In genomic region chr3:108499826-108500225, GRCm38 (mm10) we compare ENCODE assay signal across 15 mouse cellular contexts. TPM values are rescaled to one million over a fixed set of nuclear protein-coding genes. Genes with fewer than 3 reads are reported as not detected.
DNase-seq lines count a peak whose midpoint lies in the region; ATAC-seq and TF ChIP-seq lines count a peak whose summit lies in the region.
"Had no signal": no experiment of that assay in that cellular context is flagged by ENCODE, and none has a peak within 500 bp of the region (broad histone marks: within the 10 kb centered on the region; RNA-seq: fewer than 3 reads in every experiment).

No protein-coding gene starts in this region.

- no peak overlapping the region for H3K4me2 ChIP-seq in kidney, embryonic 14.5 days (replicated peaks; ENCODE audit: low read depth, low read length)
- no peak overlapping the region for H3K4me2 ChIP-seq in kidney, postnatal 0 days (ENCODE audit: low read length)
- no peak overlapping the region for H3K4me2 ChIP-seq in forebrain, embryonic 15.5 days (replicated peaks)
- H3K4me2 ChIP-seq: lung, embryonic 14.5 days had no signal

- no peaks in the 10 kb centered on the region for H3K36me3 ChIP-seq in kidney, embryonic 14.5 days (ENCODE audit: control insufficient read depth, insufficient read depth, low read length)
- H3K36me3 ChIP-seq in kidney, postnatal 0 days (ENCODE audit: insufficient read depth, low read length), result no peaks in the 10 kb centered on the region
- no peaks in the 10 kb centered on the region for H3K36me3 ChIP-seq in forebrain, embryonic 15.5 days

- H3K4me1 ChIP-seq in kidney, embryonic 14.5 days (ENCODE audit: control insufficient read depth, insufficient read depth, low read length), result no peaks in the 10 kb centered on the region
- H3K4me1 ChIP-seq in kidney, postnatal 0 days (replicated peaks; ENCODE audit: insufficient read depth, low read length), result peaks cover 7% of the 10 kb centered on the region
- H3K4me1 ChIP-seq in forebrain, embryonic 15.5 days, result 0 out of 2 replicates have a peak, but pooled peaks cover 7% of the 10 kb centered on the region
- H3K4me1 ChIP-seq: megakaryocyte, embryonic 14.5 days had no signal

- H3K4me3 ChIP-seq in kidney, embryonic 14.5 days (ENCODE audit: low read length), result no peak overlapping the region
- H3K4me3 ChIP-seq in kidney, postnatal 0 days (replicated peaks; ENCODE audit: low read depth, low read length), result no peak overlapping the region
- no peak overlapping the region for H3K4me3 ChIP-seq in forebrain, embryonic 15.5 days
- H3K4me3 ChIP-seq: erythroblast, embryonic 14.5 days; layer of hippocampus, adult 2 months; megakaryocyte, embryonic 14.5 days had no signal

- H3K9me3 ChIP-seq in kidney, embryonic 14.5 days (ENCODE audit: control insufficient read depth, low read length), result no peaks in the 10 kb centered on the region
- no peaks in the 10 kb centered on the region for H3K9me3 ChIP-seq in kidney, postnatal 0 days (replicated peaks; ENCODE audit: low read length)
- no peaks in the 10 kb centered on the region for H3K9me3 ChIP-seq in forebrain, embryonic 15.5 days
- H3K9me3 ChIP-seq: megakaryocyte, embryonic 14.5 days had no signal

- no peaks in the 10 kb centered on the region for H3K27me3 ChIP-seq in kidney, embryonic 14.5 days (ENCODE audit: control insufficient read depth, insufficient read depth, low read length)
- H3K27me3 ChIP-seq in kidney, postnatal 0 days (ENCODE audit: insufficient read depth, low read length), result no peaks in the 10 kb centered on the region
- H3K27me3 ChIP-seq in forebrain, embryonic 15.5 days, result no peaks in the 10 kb centered on the region

- 83% methylated on average over 8 of the region's 8 CpGs for WGBS in kidney, embryonic 14.5 days
- WGBS in kidney, postnatal 0 days, result 71% methylated on average over 8 of the region's 8 CpGs
- 62% methylated on average over 8 of the region's 8 CpGs for WGBS in forebrain, embryonic 15.5 days

- peak; percentile 26 for DNase-seq in kidney, adult 11 months
- DNase-seq in NIH3T3 (ENCODE audit: low read depth), result peak; percentile 8
- DNase-seq in cerebellum, adult 8-10 months, result peak; percentile 89
- no peak for DNase-seq in kidney, postnatal 0 days (ENCODE audit: low spot score)
- no peak for DNase-seq in neural tube, embryonic 10.5 days (ENCODE audit: extremely low spot score, low spot score)
- DNase-seq in right cerebral cortex, adult 2 months (ENCODE audit: low spot score in 2 of 2), result no peak
- DNase-seq: gastrocnemius, postnatal 25 days; lung, embryonic 14.5 days had no signal

- H3K27ac ChIP-seq in kidney, embryonic 14.5 days (ENCODE audit: low read depth, low read length), result no peak overlapping the region
- 0 out of 2 replicates have a peak overlapping the region, but pooled peaks have one; percentile 2 for H3K27ac ChIP-seq in kidney, postnatal 0 days
- no peak overlapping the region for H3K27ac ChIP-seq in forebrain, embryonic 15.5 days (replicated peaks)
- H3K27ac ChIP-seq: layer of hippocampus, adult 2 months had no signal

- no peak for ATAC-seq in kidney, embryonic 14.5 days (ENCODE audit: low FRiP score, low TSS enrichment)
- ATAC-seq in kidney, postnatal 0 days (replicated peaks; ENCODE audit: low FRiP score, low read depth), result peak; percentile 70; the same call in 1 of the 2 replicates
- no peak for ATAC-seq in forebrain, embryonic 15.5 days (replicated peaks)

- H3K9ac ChIP-seq in kidney, embryonic 14.5 days (ENCODE audit: low read depth, low read length), result no peak overlapping the region
- no peak overlapping the region for H3K9ac ChIP-seq in kidney, postnatal 0 days (ENCODE audit: low read depth, low read length)
- no peak overlapping the region for H3K9ac ChIP-seq in forebrain, embryonic 15.5 days (replicated peaks)
- H3K9ac ChIP-seq: lung, embryonic 14.5 days had no signal

- no peak for TF ChIP-seq CTCF in kidney, postnatal 0 days (IDR thresholded peaks at IDR 0.05; ENCODE audit: low read depth)

RNA-seq across cellular contexts. Expression of gene 1700013F07Rik, which starts 34.1 kb away (rescaled TPM):
- not detected in 2 replicates for polyA plus RNA-seq in kidney, embryonic 14.5 days (2014; fragmentation: Nextera tagmentation; extraction: Ambion mirVana)
- polyA plus RNA-seq in kidney, postnatal 0 days (2015; fragmentation: Nextera tagmentation; extraction: Ambion mirVana), result not detected in 2 replicates
- 1.8 and 2.4 TPM in 2 replicates for polyA plus RNA-seq in forebrain, embryonic 15.5 days (2015; fragmentation: Nextera tagmentation; extraction: Ambion mirVana)
- polyA plus RNA-seq: erythroblast, embryonic 14.5 days; heart, embryonic 14.5 days; liver, adult 2 months had no signal

RNA-seq across cellular contexts. Expression of gene 5330417C22Rik, which starts 36.5 kb away (rescaled TPM):
- 0.59 and 2.0 TPM in 2 replicates for polyA plus RNA-seq in kidney, embryonic 14.5 days (2014; fragmentation: Nextera tagmentation; extraction: Ambion mirVana)
- polyA plus RNA-seq in kidney, postnatal 0 days (2015; fragmentation: Nextera tagmentation; extraction: Ambion mirVana), result 1.6 and 1.7 TPM in 2 replicates
- 9.4 and 12.9 TPM in 2 replicates for polyA plus RNA-seq in forebrain, embryonic 15.5 days (2015; fragmentation: Nextera tagmentation; extraction: Ambion mirVana)

RNA-seq across cellular contexts. Expression of gene Sars, which starts 54.8 kb away (rescaled TPM):
- 106 and 120 TPM in 2 replicates for polyA plus RNA-seq in kidney, embryonic 14.5 days (2014; fragmentation: Nextera tagmentation; extraction: Ambion mirVana)
- polyA plus RNA-seq in kidney, postnatal 0 days (2015; fragmentation: Nextera tagmentation; extraction: Ambion mirVana), result 118 and 135 TPM in 2 replicates
- polyA plus RNA-seq in forebrain, embryonic 15.5 days (2015; fragmentation: Nextera tagmentation; extraction: Ambion mirVana), result 221 and 222 TPM in 2 replicates

Comparison
In these comparisons a context has a peak if more than half of its experiments do, and no peak if none do; other contexts are left out.
1. DNase-seq: peak in kidney, adult 11 months (single experiment), NIH3T3 (single experiment) and cerebellum, adult 8-10 months (single experiment); none in kidney, postnatal 0 days (single experiment), neural tube, embryonic 10.5 days (single experiment) and right cerebral cortex, adult 2 months (0 of 2).